8 mouse cellular contexts compared by ENCODE assay signal in genomic region chr8:50915876-50916732, GRCm38 (mm10).
DNase-seq lines count a peak whose midpoint lies in the region; ATAC-seq and TF ChIP-seq lines count a peak whose summit lies in the region.

No protein-coding gene starts in this region.

- peak; percentile 3; the same call in 1 of the 2 replicates for TF ChIP-seq CTCF in left cerebral cortex, adult 2 months (IDR thresholded peaks at IDR 0.05)
- TF ChIP-seq CTCF in midbrain, postnatal 0 days (IDR thresholded peaks at IDR 0.05), result peak; percentile 30; the same call in 1 of the 2 replicates

- peak overlapping the region; percentile 80 for H3K4me3 ChIP-seq in embryonic facial prominence, embryonic 10.5 days
- H3K4me3 ChIP-seq in heart, embryonic 14.5 days (ENCODE audit: control insufficient read depth in 1 of 2, insufficient read depth in 1 of 2, low read depth in 1 of 2, low read length in 2 of 2), result peak overlapping the region; percentile 54 to 61
- H3K4me3 ChIP-seq in left cerebral cortex, adult 2 months, result peak overlapping the region; percentile 56
- peak overlapping the region; percentile 83 for H3K4me3 ChIP-seq in midbrain, postnatal 0 days (ENCODE audit: low read depth, low read length)

- H3K9ac ChIP-seq in heart, embryonic 14.5 days (ENCODE audit: low read length), result peak overlapping the region; percentile 48
- H3K9ac ChIP-seq in midbrain, postnatal 0 days (replicated peaks; ENCODE audit: low read length, poor library complexity, severe bottlenecking), result peak overlapping the region; percentile 70

- DNase-seq in lung, postnatal 10 days, result peak; percentile 2
- DNase-seq in lung, adult 18-20 months, result no peak
- peak; percentile 66 for DNase-seq in embryonic facial prominence, embryonic 10.5 days (ENCODE audit: low spot score)
- peak; percentile 41 to 58 for DNase-seq in left cerebral cortex, adult 2 months (ENCODE audit: extremely low spot score in 1 of 2, low spot score in 2 of 2)
- DNase-seq in midbrain, postnatal 0 days (ENCODE audit: low spot score), result peak; percentile 78
- no peak for DNase-seq in spleen, postnatal 36 days (ENCODE audit: low spot score in 2 of 2)

- peak overlapping the region; percentile 99 for H3K4me2 ChIP-seq in heart, embryonic 14.5 days (ENCODE audit: low read length)
- H3K4me2 ChIP-seq in midbrain, postnatal 0 days (ENCODE audit: low read depth, low read length, poor library complexity, severe bottlenecking), result peak overlapping the region; percentile 83

- H3K27ac ChIP-seq in embryonic facial prominence, embryonic 10.5 days (replicated peaks), result no peak overlapping the region
- no peak overlapping the region for H3K27ac ChIP-seq in heart, embryonic 14.5 days (replicated peaks in 1 of 2; ENCODE audit: control insufficient read depth in 1 of 2, insufficient read depth in 1 of 2, low read depth in 2 of 2, low read length in 2 of 2)
- H3K27ac ChIP-seq in left cerebral cortex, adult 2 months, result no peak overlapping the region
- H3K27ac ChIP-seq in midbrain, postnatal 0 days (ENCODE audit: low read depth, low read length), result peak overlapping the region; percentile 82

- H3K27me3 ChIP-seq in embryonic facial prominence, embryonic 10.5 days (replicated peaks; ENCODE audit: low read depth, poor library complexity, severe bottlenecking), result peaks cover 57% of the 10 kb centered on the region
- H3K27me3 ChIP-seq in heart, embryonic 14.5 days (ENCODE audit: control insufficient read depth, insufficient read depth, low read length), result peaks cover 23% of the 10 kb centered on the region
- H3K27me3 ChIP-seq in midbrain, postnatal 0 days (ENCODE audit: insufficient read depth, low read length), result no peaks in the 10 kb centered on the region

- WGBS in embryonic facial prominence, embryonic 10.5 days, result under 1% methylated on average over 55 of the region's 56 CpGs
- WGBS in heart, embryonic 14.5 days, result under 1% methylated on average over 56 of the region's 56 CpGs
- under 1% methylated on average over 47 of the region's 56 CpGs for WGBS in midbrain, postnatal 0 days

- H3K9me3 ChIP-seq in embryonic facial prominence, embryonic 10.5 days, result no peaks in the 10 kb centered on the region
- no peaks in the 10 kb centered on the region for H3K9me3 ChIP-seq in heart, embryonic 14.5 days (ENCODE audit: control insufficient read depth, low read length)
- H3K9me3 ChIP-seq in midbrain, postnatal 0 days (ENCODE audit: low read length), result no peaks in the 10 kb centered on the region

- no peak for ATAC-seq in heart, embryonic 14.5 days (ENCODE audit: insufficient number of reproducible peaks, insufficient read depth, low FRiP score, low read depth)
- ATAC-seq in midbrain, postnatal 0 days (ENCODE audit: low FRiP score), result peak; percentile 80
- ATAC-seq in erythroblast, adult 5-6 weeks (replicated peaks; ENCODE audit: low FRiP score, poor library complexity, severe bottlenecking), result no peak

- intact Hi-C loops in left cerebral cortex, adult 2 months (cut with DNase I), result loop anchor here (10.0 kb wide), 1 partner anchor 601 kb away; no protein-coding TSS in a partner anchor

- H3K36me3 ChIP-seq in embryonic facial prominence, embryonic 10.5 days (replicated peaks), result no peaks in the 10 kb centered on the region
- H3K36me3 ChIP-seq in heart, embryonic 14.5 days (ENCODE audit: control insufficient read depth, insufficient read depth, low read length), result no peaks in the 10 kb centered on the region
- H3K36me3 ChIP-seq in midbrain, postnatal 0 days (ENCODE audit: insufficient read depth, low read length), result no peaks in the 10 kb centered on the region

- H3K4me1 ChIP-seq in embryonic facial prominence, embryonic 10.5 days, result peaks cover 15% of the 10 kb centered on the region
- peaks cover 3 to 6% of the 10 kb centered on the region in 2 experiments; a peak in 3 of 4 replicates for H3K4me1 ChIP-seq in heart, embryonic 14.5 days (ENCODE audit: control insufficient read depth in 2 of 2, insufficient read depth in 2 of 2, low read length in 2 of 2)
- no peaks in the 10 kb centered on the region for H3K4me1 ChIP-seq in midbrain, postnatal 0 days (ENCODE audit: insufficient read depth, low read length)

Comparison
In these comparisons a context has a peak if more than half of its experiments do, and no peak if none do; other contexts are left out.
1. DNase-seq: peak in lung, postnatal 10 days (single experiment), embryonic facial prominence, embryonic 10.5 days (single experiment), left cerebral cortex, adult 2 months (2 of 2) and midbrain, postnatal 0 days (single experiment); none in lung, adult 18-20 months (0 of 2) and spleen, postnatal 36 days (0 of 2).
2. Peak in every context shown above with its lines, with median percentiles within 50 percentile points of each other: H3K4me3 ChIP-seq.